In the genomic region with DNA sequence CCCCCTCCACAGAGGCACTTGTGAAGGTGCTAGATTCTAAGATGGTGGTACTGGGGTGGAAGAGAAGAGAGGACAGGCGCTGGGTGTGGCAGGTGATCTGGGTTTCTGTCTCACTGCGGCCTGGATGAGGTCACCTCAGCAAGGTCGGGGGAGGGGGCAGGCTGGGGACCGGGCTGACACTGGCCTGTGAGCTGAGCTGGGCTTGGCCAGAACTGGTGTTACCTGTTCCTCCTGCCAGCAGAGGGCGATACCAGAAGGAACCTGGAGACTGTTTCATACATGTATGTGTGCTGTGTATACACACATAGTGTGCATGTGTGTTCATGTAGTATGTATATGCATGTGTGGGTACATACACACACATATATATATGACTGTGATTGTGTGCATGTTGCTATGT, we compare ENCODE assay signal across 9 mouse cellular contexts. TPM values are rescaled to one million over a fixed set of nuclear protein-coding genes. Genes with fewer than 3 reads are reported as not detected.
A peak's percentile ranks its signal among the peaks of the same experiment; 100 is the strongest.
DNase-seq lines count a peak whose midpoint lies in the region; ATAC-seq and TF ChIP-seq lines count a peak whose summit lies in the region.
"Had no signal": no experiment of that assay in that cellular context is flagged by ENCODE, and none has a peak within 500 bp of the region (broad histone marks: within the 10 kb centered on the region; RNA-seq: fewer than 3 reads in every experiment).

No protein-coding gene starts in this region.

- H3K36me3 ChIP-seq in hindbrain, embryonic 10.5 days = no peaks in the 10 kb centered on the region
- H3K36me3 ChIP-seq in hindbrain, embryonic 13.5 days = no peaks in the 10 kb centered on the region
- H3K36me3 ChIP-seq in ES-E14 (ENCODE audit: control insufficient read depth, insufficient read depth, low read length, poor library complexity, severe bottlenecking) = no peaks in the 10 kb centered on the region
- H3K36me3 ChIP-seq in kidney, embryonic 16.5 days (ENCODE audit: insufficient read depth, low read length) = no peaks in the 10 kb centered on the region

- in situ Hi-C loops in ES-E14 (cut with MboI; ENCODE audit: low sequenced_read_pairs in 2 of 2, unreplicated experiment in 2 of 2) = loop anchor here (5.0 to 10.0 kb wide), 2 partner anchors 99 to 102 kb away; no protein-coding TSS in a partner anchor

- peak; percentile 45 for DNase-seq in hindbrain, embryonic 10.5 days (ENCODE audit: low spot score)
- DNase-seq in ES-E14 (ENCODE audit: low read depth, low spot score) = peak; percentile 63
- peak; percentile 53 for DNase-seq in thymus, postnatal 0 days (ENCODE audit: low spot score)
- no peak for DNase-seq in left cerebral cortex, postnatal 36 days (ENCODE audit: low spot score in 2 of 2)

- H3K27ac ChIP-seq in hindbrain, embryonic 10.5 days = no peak overlapping the region
- no peak overlapping the region for H3K27ac ChIP-seq in hindbrain, embryonic 13.5 days
- H3K27ac ChIP-seq in ES-E14 (ENCODE audit: insufficient read depth, low read depth, low read length, poor library complexity, severe bottlenecking) = peak overlapping the region; percentile 15; the same call in 1 of the 2 replicates
- H3K27ac ChIP-seq in kidney, embryonic 16.5 days (ENCODE audit: low read length) = no peak overlapping the region

- H3K4me3 ChIP-seq in hindbrain, embryonic 10.5 days = no peak overlapping the region
- no peak overlapping the region for H3K4me3 ChIP-seq in hindbrain, embryonic 13.5 days
- H3K4me3 ChIP-seq in ES-E14 (ENCODE audit: insufficient read depth in 1 of 2, low read depth in 1 of 2, low read length in 2 of 2, poor library complexity in 1 of 2, severe bottlenecking in 1 of 2) = no peak overlapping the region
- no peak overlapping the region for H3K4me3 ChIP-seq in kidney, embryonic 16.5 days (ENCODE audit: low read length)
- H3K4me3 ChIP-seq: megakaryocyte, embryonic 14.5 days had no signal

- ATAC-seq in hindbrain, embryonic 13.5 days (ENCODE audit: low FRiP score) = no peak
- peak; percentile 45 for ATAC-seq in common myeloid progenitor, adult 5-6 weeks (replicated peaks; ENCODE audit: low read depth, poor library complexity, severe bottlenecking)
- peak; percentile 46; the same call in 1 of the 2 replicates for ATAC-seq in kidney, embryonic 16.5 days (ENCODE audit: low FRiP score, low TSS enrichment)
- peak; percentile 67 for ATAC-seq in megakaryocyte progenitor cell, adult 5-6 weeks (replicated peaks; ENCODE audit: poor library complexity)

- H3K4me2 ChIP-seq in hindbrain, embryonic 13.5 days = no peak overlapping the region
- H3K4me2 ChIP-seq in kidney, embryonic 16.5 days (replicated peaks; ENCODE audit: low read depth, low read length) = no peak overlapping the region

- peaks cover 3% of the 10 kb centered on the region; the same call in 1 of the 2 replicates for H3K27me3 ChIP-seq in hindbrain, embryonic 10.5 days (ENCODE audit: insufficient read depth, poor library complexity, severe bottlenecking)
- H3K27me3 ChIP-seq in hindbrain, embryonic 13.5 days = peaks cover 11% of the 10 kb centered on the region
- no peaks in the 10 kb centered on the region for H3K27me3 ChIP-seq in kidney, embryonic 16.5 days (ENCODE audit: insufficient read depth, low read length)

- intact Hi-C loops in left cerebral cortex, postnatal 36 days (cut with DNase I) = loop anchor here (10.0 kb wide), 1 partner anchor 292 kb away; no protein-coding TSS in a partner anchor

- H3K4me1 ChIP-seq in hindbrain, embryonic 10.5 days (replicated peaks) = peaks cover 19% of the 10 kb centered on the region
- peaks cover 23% of the 10 kb centered on the region for H3K4me1 ChIP-seq in hindbrain, embryonic 13.5 days (replicated peaks)
- peaks cover 0 to 21% of the 10 kb centered on the region in 2 experiments; a peak in 3 of 4 replicates for H3K4me1 ChIP-seq in ES-E14 (ENCODE audit: control insufficient read depth in 2 of 2, insufficient read depth in 2 of 2, low read length in 2 of 2, poor library complexity in 1 of 2)
- H3K4me1 ChIP-seq in kidney, embryonic 16.5 days (ENCODE audit: insufficient read depth, low read length) = peaks cover 20% of the 10 kb centered on the region

- peaks cover 15% of the 10 kb centered on the region for H3K9me3 ChIP-seq in hindbrain, embryonic 10.5 days
- H3K9me3 ChIP-seq in hindbrain, embryonic 13.5 days = 0 out of 2 replicates have a peak, but pooled peaks cover 5% of the 10 kb centered on the region
- H3K9me3 ChIP-seq in ES-E14 (ENCODE audit: control insufficient read depth, insufficient read depth, low read depth, low read length) = no peaks in the 10 kb centered on the region
- peaks cover 7% of the 10 kb centered on the region; the same call in 1 of the 2 replicates for H3K9me3 ChIP-seq in kidney, embryonic 16.5 days (ENCODE audit: low read length)

- WGBS in hindbrain, embryonic 10.5 days = 33% methylated on average over 5 of the region's 5 CpGs
- 47% methylated on average over 5 of the region's 5 CpGs for WGBS in hindbrain, embryonic 13.5 days
- 42% methylated on average over 5 of the region's 5 CpGs for WGBS in kidney, embryonic 16.5 days

- H3K9ac ChIP-seq in hindbrain, embryonic 13.5 days = no peak overlapping the region
- H3K9ac ChIP-seq in ES-E14 (ENCODE audit: insufficient read depth, low read depth, low read length, poor library complexity, severe bottlenecking) = peak overlapping the region; percentile 40
- H3K9ac ChIP-seq in kidney, embryonic 16.5 days (replicated peaks; ENCODE audit: low read length) = no peak overlapping the region

TF ChIP-seq in ES-E14, 5 proteins besides CTCF, POLR2A, EP300 and RAD21:
- TF ChIP-seq MAFK (IDR thresholded peaks at IDR 0.05; ENCODE audit: insufficient read depth, low read depth, low read length) = no peak
- no peak for TF ChIP-seq ZNF384 (IDR thresholded peaks at IDR 0.05; ENCODE audit: low read depth, low read length)
- TF ChIP-seq CHD2 (IDR thresholded peaks at IDR 0.05; ENCODE audit: low read depth, low read length) = no peak
- TF ChIP-seq HCFC1 (IDR thresholded peaks at IDR 0.05; ENCODE audit: borderline replicate concordance, insufficient read depth, low read length) = no peak
- no peak for TF ChIP-seq ZC3H11A (IDR thresholded peaks at IDR 0.05; ENCODE audit: borderline replicate concordance, low read depth, low read length)

RNA-seq across cellular contexts. Expression of a gene that starts 23.2 kb away (rescaled TPM):
- polyA plus RNA-seq in hindbrain, embryonic 10.5 days (2016; fragmentation: Nextera tagmentation; extraction: Ambion mirVana) = 186 and 206 TPM in 2 replicates
- polyA plus RNA-seq in hindbrain, embryonic 13.5 days (2015; fragmentation: Nextera tagmentation; extraction: Ambion mirVana) = 117 and 118 TPM in 2 replicates
- 57.1 and 65.7 TPM in 2 replicates for total RNA-seq in ES-E14 (2012; rRNA removed)
- total RNA-seq in common myeloid progenitor, adult 5-6 weeks (2017) = 123 and 130 TPM in 2 replicates
- polyA plus RNA-seq in kidney, embryonic 16.5 days (2015; fragmentation: Nextera tagmentation; extraction: Ambion mirVana) = 123 and 131 TPM in 2 replicates
- 73.7 and 81.7 TPM in 2 replicates for total RNA-seq in megakaryocyte progenitor cell, adult 5-6 weeks (2015)
- total RNA-seq in megakaryocyte progenitor cell, adult 5-6 weeks (2017) = 140 and 159 TPM in 2 replicates
- polyA plus RNA-seq in thymus, postnatal 0 days (2015; fragmentation: Nextera tagmentation; extraction: Ambion mirVana) = 220 and 222 TPM in 2 replicates
- 10 to 100 TPM; 74.3 to 77.1 TPM for total RNA-seq in left cerebral cortex, postnatal 36 days (2021)

Comparison
In these comparisons a context has a peak if more than half of its experiments do, and no peak if none do; other contexts are left out.
1. DNase-seq: peak in hindbrain, embryonic 10.5 days (single experiment), ES-E14 (single experiment) and thymus, postnatal 0 days (single experiment); none in left cerebral cortex, postnatal 36 days (0 of 2).